Mouse (Mus musculus) ES-E14 (cell line): ENCODE measurements around the gene Sidt2.

Experiments
- CHD2 ChIP-seq: IDR thresholded peaks from 2 replicates; pipeline ENCODE4 v1.6.1; 2014; ENCODE audit warnings: mild to moderate bottlenecking, low read depth, low read length, inconsistent platforms
- MAFK ChIP-seq: IDR thresholded peaks from 2 replicates; pipeline ENCODE4 v1.6.1; 2014; ENCODE audit warnings: mild to moderate bottlenecking, low read depth, low read length, inconsistent platforms; ENCODE audit not compliant: insufficient read depth

DNA sequence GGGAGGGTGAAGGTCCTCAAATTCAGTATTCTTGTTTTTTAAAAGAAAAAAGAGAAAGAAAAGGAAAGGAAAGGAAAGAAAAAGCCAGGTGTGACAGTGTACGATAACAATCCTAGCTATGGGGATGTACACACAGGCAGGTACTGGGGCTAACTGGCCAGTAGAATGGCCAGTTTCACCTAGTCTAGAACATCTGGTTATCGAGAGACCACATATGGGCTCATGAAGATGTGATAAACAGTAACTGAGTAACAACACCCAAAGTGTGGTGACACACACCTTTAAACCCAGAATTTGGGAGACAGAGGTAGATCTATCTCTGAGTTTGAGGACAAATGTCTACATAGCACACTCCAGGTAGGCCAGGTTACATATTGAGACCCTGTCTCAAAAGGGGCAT lies 24.7 kb upstream of the Sidt2 start:
- no peak for TF ChIP-seq CHD2
- no peak for TF ChIP-seq MAFK
